Mouse (Mus musculus) heart, embryonic 14.5 days (tissue): ENCODE measurements around the gene Hp. TPM values are rescaled to one million over a fixed set of nuclear protein-coding genes. Genes with fewer than 3 reads are reported as not detected.

Experiments used
- ATAC-seq: fragments of 200-750 bp; cut with Nextera tagmentation; 2 replicates; pipeline ENCODE4 v1.8.0; 2017; ENCODE audit warnings: low read depth, moderate TSS enrichment; ENCODE audit not compliant: insufficient number of reproducible peaks, insufficient read depth, low FRiP score
- H3K27ac ChIP-seq, 2 experiments: fragments of 200-500 bp in 1 of 2; fragments of 300-500 bp in 1 of 2; sonication (generic) in 1 of 2; replicated peaks in 1 of 2; 2 replicates each; pipeline ENCODE4 v1.5.1; 2012 to 2014; ENCODE audit warnings: low read depth in 2 of 2, low read length in 2 of 2, control low read depth in 1 of 2, mild to moderate bottlenecking in 1 of 2, mixed read lengths in 1 of 2; ENCODE audit not compliant: control insufficient read depth in 1 of 2, insufficient read depth in 1 of 2
- H3K27me3 ChIP-seq: fragments of 300-500 bp; sonication (generic); 2 replicates; pipeline ENCODE4 v1.6.1; 2014; ENCODE audit warnings: mild to moderate bottlenecking, low read length, control low read depth; ENCODE audit not compliant: control insufficient read depth, insufficient read depth
- H3K36me3 ChIP-seq: fragments of 300-500 bp; sonication (generic); 2 replicates; pipeline ENCODE4 v1.6.1; 2014; ENCODE audit warnings: mild to moderate bottlenecking, control low read depth, low read length, mixed read lengths; ENCODE audit not compliant: control insufficient read depth, insufficient read depth
- H3K4me1 ChIP-seq, 2 experiments: fragments of 200-500 bp in 1 of 2; fragments of 300-500 bp in 1 of 2; sonication (generic) in 1 of 2; 2 replicates each; pipeline ENCODE4 v1.6.1; 2012 to 2014; ENCODE audit warnings: low read length in 2 of 2, control low read depth in 1 of 2, mixed read lengths in 1 of 2; ENCODE audit not compliant: control insufficient read depth in 2 of 2, insufficient read depth in 2 of 2
- H3K4me2 ChIP-seq: fragments of 300-500 bp; sonication (generic); 2 replicates; pipeline ENCODE4 v1.6.1; 2014; ENCODE audit warnings: mild to moderate bottlenecking, low read length
- H3K4me3 ChIP-seq, 2 experiments: fragments of 200-500 bp in 1 of 2; fragments of 300-500 bp in 1 of 2; sonication (generic) in 1 of 2; 2 replicates each; pipeline ENCODE4 v1.5.1; 2012 to 2014; ENCODE audit warnings: low read length in 2 of 2, mild to moderate bottlenecking in 2 of 2, control low read depth in 1 of 2, low read depth in 1 of 2, moderate library complexity in 1 of 2; ENCODE audit not compliant: control insufficient read depth in 1 of 2, insufficient read depth in 1 of 2
- H3K9ac ChIP-seq: fragments of 300-500 bp; sonication (generic); 2 replicates; pipeline ENCODE4 v1.6.1; 2014; ENCODE audit warnings: mild to moderate bottlenecking, low read length
- H3K9me3 ChIP-seq: fragments of 300-500 bp; sonication (generic); 2 replicates; pipeline ENCODE4 v1.6.1; 2016; ENCODE audit warnings: low read length, control low read depth; ENCODE audit not compliant: control insufficient read depth
- WGBS: fragments of 180-500 bp; shearing (Covaris S2); extraction: QIAGEN DNeasy Blood & Tissue Kit; methylation state at CpG from one replicate; pipeline ENCODE4 v1.1.7; 2014; 5-methylcytosine and 5-hydroxymethylcytosine counted together
- polyA plus RNA-seq: library from polyadenylated mRNA; unstranded; fragments of >200 nt; fragmentation: Nextera tagmentation; extraction: Ambion mirVana; gene quantifications from 2 replicates; pipeline ENCODE4 v1.2.1, GENCODE M21; 2014

Gene Hp
- polyA plus RNA-seq, 1 experiment from 2014 or later: 0.77 TPM

- Histone ChIP-seq H3K36me3 (peaks cover 37% of the 10 kb centered on the region), H3K4me2 (no peak overlapping the region), H3K27ac (no peak overlapping the region), H3K9ac (no peak overlapping the region), H3K27me3 (no peaks in the 10 kb centered on the region), H3K4me1 (peaks cover 8 to 10% of the 10 kb centered on the region in 2 experiments), H3K4me3 (no peak overlapping the region), H3K9me3 (no peaks in the 10 kb centered on the region)
- 80% methylated on average over 2 of the region's 2 CpGs for WGBS
- ATAC-seq: no peak
Measured at GRCm38 (mm10) chr8:109606725-109607124, 27.8 kb upstream of the Hp start.

DNA sequence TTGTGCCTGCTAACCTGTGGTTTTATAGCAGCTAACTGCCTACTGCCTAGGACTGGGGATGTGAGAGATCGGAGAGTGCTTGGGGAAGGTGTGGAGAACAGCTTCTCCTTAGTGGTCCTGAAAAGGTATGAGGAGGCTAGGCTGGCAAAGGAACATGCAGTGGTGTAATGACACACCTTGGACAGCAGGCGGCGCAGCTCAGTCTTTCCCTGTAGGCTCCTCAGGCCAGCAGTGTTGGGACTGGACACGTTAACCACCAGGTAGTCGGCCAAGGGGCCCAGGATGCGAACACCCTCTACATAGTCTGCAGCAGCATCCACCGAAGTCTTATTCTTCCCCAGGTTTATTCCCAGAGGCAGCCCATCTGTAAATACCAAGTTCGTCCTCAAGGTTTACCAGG is 16.9 kb upstream of the Hp start:
- no peak overlapping the region for H3K4me2 ChIP-seq
- no peaks in the 10 kb centered on the region for H3K27me3 ChIP-seq
- H3K27ac ChIP-seq: no peak overlapping the region
- no peaks in the 10 kb centered on the region for H3K4me1 ChIP-seq
- no peak overlapping the region for H3K9ac ChIP-seq
- H3K36me3 ChIP-seq: peaks cover 67% of the 10 kb centered on the region
- no peaks in the 10 kb centered on the region for H3K9me3 ChIP-seq
- WGBS: 49% methylated on average over 8 of the region's 8 CpGs
- H3K4me3 ChIP-seq: no peak overlapping the region
- ATAC-seq: no peak

DNA sequence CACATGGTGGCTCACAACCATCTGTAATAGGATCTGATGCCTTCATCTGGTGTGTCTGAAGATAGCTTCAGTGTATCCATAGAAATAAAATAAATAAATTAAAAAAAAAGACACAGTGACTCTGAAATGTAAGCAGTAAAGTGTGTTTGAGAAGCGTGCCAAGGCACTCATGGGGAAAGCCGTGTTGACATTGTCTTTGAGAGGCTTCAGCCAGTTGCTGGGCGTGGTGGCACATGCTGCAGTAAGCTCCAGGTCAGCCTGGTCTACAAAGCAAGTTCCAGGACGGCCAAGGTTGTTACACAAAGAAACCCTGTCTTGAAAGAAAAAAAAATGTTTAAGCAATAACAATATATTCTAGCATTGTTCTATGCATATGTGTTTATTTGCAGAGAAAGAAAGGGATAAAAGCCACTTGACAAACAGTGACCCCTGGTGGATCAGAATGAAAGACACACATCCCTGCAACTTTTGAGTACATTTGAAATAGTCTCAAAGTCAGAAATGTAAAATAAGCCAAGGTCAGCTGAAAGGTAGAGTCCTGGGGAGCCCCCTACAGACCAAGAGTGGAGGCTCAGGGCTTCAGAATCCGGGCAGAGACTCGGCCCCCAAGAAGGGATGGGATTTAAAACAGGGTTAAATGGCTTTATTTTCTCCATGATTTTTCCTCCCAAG is 14.3 kb upstream of the Hp start:
- Histone ChIP-seq H3K4me2 (no peak overlapping the region), H3K9ac (no peak overlapping the region), H3K36me3 (peaks cover 48% of the 10 kb centered on the region), H3K9me3 (no peaks in the 10 kb centered on the region), H3K27me3 (no peaks in the 10 kb centered on the region), H3K4me1 (no peaks in the 10 kb centered on the region), H3K27ac (no peak overlapping the region), H3K4me3 (no peak overlapping the region)
- 80% methylated on average over 6 of the region's 6 CpGs for WGBS
- no peak for ATAC-seq

- WGBS: 79% methylated on average over 5 of the region's 5 CpGs
- Histone ChIP-seq H3K4me3 (no peak overlapping the region), H3K9me3 (no peaks in the 10 kb centered on the region), H3K9ac (no peak overlapping the region), H3K36me3 (peaks cover 43% of the 10 kb centered on the region), H3K27ac (no peak overlapping the region), H3K27me3 (no peaks in the 10 kb centered on the region), H3K4me1 (no peaks in the 10 kb centered on the region), H3K4me2 (no peak overlapping the region)
- no peak for ATAC-seq
Measured at GRCm38 (mm10) chr8:109592164-109592563, 13.2 kb upstream of the Hp start.

DNA sequence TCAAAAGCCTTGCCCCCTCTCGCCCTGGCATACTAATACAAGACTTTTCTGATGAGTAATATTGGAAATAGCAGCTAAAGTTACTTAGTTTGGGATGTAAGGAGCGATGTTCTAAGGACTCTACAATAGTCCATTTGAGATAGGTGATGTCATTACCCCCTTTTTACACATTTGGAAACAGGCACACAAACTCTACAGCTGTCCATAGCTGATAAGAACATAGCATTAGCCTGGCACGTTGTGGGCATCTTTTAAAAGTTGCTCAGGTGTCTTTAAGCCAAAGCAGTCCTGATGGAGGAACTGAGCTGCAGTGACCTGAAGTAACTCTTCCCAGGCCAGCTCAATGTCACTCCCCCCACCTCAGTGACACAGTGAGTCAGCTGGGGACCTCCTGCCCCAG is 12.4 kb upstream of the Hp start:
- Histone ChIP-seq H3K27me3 (no peaks in the 10 kb centered on the region), H3K4me3 (no peak overlapping the region), H3K36me3 (peaks cover 41% of the 10 kb centered on the region), H3K9me3 (no peaks in the 10 kb centered on the region), H3K4me2 (no peak overlapping the region), H3K27ac (no peak overlapping the region), H3K9ac (no peak overlapping the region), H3K4me1 (no peaks in the 10 kb centered on the region; a peak in 1 of 4 replicates)
- 74% methylated on average over 3 of the region's 3 CpGs for WGBS
- ATAC-seq: no peak

- no peak for ATAC-seq
- Histone ChIP-seq H3K9ac (no peak overlapping the region), H3K9me3 (no peaks in the 10 kb centered on the region), H3K27me3 (no peaks in the 10 kb centered on the region), H3K36me3 (peaks cover 40% of the 10 kb centered on the region), H3K4me1 (no peaks in the 10 kb centered on the region; a peak in 1 of 4 replicates), H3K4me3 (no peak overlapping the region), H3K4me2 (no peak overlapping the region), H3K27ac (no peak overlapping the region)
- WGBS: 85% methylated on average over 9 of the region's 9 CpGs
Measured at GRCm38 (mm10) chr8:109590901-109591300, 11.9 kb upstream of the Hp start.

DNA sequence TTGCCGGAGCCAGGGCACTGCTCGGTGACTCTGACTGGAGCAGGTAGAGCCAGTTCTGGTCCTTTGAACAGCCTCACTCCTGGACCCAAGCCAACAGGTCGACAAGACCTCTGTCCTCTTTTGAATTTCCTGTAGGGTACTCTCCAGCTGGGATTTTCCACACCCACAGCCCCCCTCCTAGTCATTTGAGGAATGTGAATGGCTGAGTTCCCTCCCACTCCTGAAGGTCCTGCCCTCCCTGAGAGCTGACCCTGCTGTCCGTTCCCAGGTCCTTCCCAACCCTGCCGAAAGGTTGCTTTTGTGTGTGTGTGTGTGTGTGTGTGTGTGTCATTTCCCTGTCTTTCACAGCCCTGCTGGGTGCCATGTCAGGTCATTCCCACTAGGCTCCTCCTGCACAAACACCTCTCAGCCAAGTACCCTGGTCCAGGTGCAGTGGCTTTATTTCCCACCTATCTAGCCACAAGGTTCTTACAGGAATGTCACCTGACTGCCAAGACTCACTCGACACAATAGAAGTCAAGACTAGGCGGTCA is 8.1 kb upstream of the Hp start:
- Histone ChIP-seq H3K9ac (no peak overlapping the region), H3K9me3 (peaks cover 8% of the 10 kb centered on the region; the same call in 1 of the 2 replicates), H3K27ac (no peak overlapping the region), H3K4me2 (no peak overlapping the region), H3K27me3 (no peaks in the 10 kb centered on the region), H3K36me3 (peaks cover 6% of the 10 kb centered on the region), H3K4me1 (no peaks in the 10 kb centered on the region; a peak in 1 of 4 replicates), H3K4me3 (no peak overlapping the region)
- no peak for ATAC-seq
- WGBS: 55% methylated on average over 7 of the region's 7 CpGs

DNA sequence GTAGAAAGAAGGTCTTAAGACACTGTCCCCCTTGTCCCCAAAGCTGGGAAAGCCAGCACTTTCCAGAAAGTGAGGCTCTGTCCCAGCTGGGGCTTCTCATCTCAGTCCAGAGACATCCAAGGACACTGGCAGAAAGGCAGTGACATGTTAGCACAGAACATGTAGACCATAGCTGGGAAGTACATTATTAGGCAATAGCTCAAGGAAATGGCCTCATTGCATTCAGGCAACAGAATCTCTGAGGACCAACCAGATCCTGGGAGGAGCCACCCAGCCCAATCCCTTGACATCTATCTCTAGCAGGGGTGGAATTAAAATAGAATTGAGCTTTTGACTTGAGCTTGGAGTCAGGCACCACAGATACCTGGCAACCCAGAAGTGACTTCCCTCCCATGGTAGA is 6.7 kb upstream of the Hp start:
- no peak overlapping the region for H3K4me3 ChIP-seq
- H3K4me1 ChIP-seq: no peaks in the 10 kb centered on the region; a peak in 1 of 4 replicates
- H3K9me3 ChIP-seq: peaks cover 8% of the 10 kb centered on the region; the same call in 1 of the 2 replicates
- no peak overlapping the region for H3K4me2 ChIP-seq
- H3K36me3 ChIP-seq: no peaks in the 10 kb centered on the region
- H3K9ac ChIP-seq: no peak overlapping the region
- H3K27me3 ChIP-seq: no peaks in the 10 kb centered on the region
- ATAC-seq: no peak
- no peak overlapping the region for H3K27ac ChIP-seq
